Mouse (Mus musculus) thymus, adult 2 months (tissue): ENCODE measurements around the gene Olfr92. TPM values are rescaled to one million over a fixed set of nuclear protein-coding genes. Genes with fewer than 3 reads are reported as not detected.
"Not testable (repeated sequence)": the region's sequence is repeated elsewhere in the genome, so short reads cannot be mapped to it uniquely, and the experiment has no call there.

Experiments used
- DNase-seq: peaks from one replicate; pipeline ENCODE4 v3.0.0; 2021
- H3K27ac ChIP-seq: fragments of 200-500 bp; 2 replicates; pipeline ENCODE4 v1.5.1; 2012; ENCODE audit warnings: low read length, control low read depth; ENCODE audit not compliant: control insufficient read depth, insufficient read depth
- H3K27me3 ChIP-seq: fragments of 200-500 bp; 2 replicates; pipeline ENCODE4 v1.6.1; 2012; ENCODE audit warnings: mild to moderate bottlenecking, low read length, moderate library complexity, mixed read lengths; ENCODE audit not compliant: control insufficient read depth, insufficient read depth
- H3K36me3 ChIP-seq: fragments of 200-500 bp; 2 replicates; pipeline ENCODE4 v1.6.1; 2012; ENCODE audit warnings: mild to moderate bottlenecking, low read length, moderate library complexity; ENCODE audit not compliant: control insufficient read depth, insufficient read depth
- H3K4me1 ChIP-seq: fragments of 200-500 bp; replicated peaks from 2 replicates; pipeline ENCODE4 v1.6.1; 2012; ENCODE audit warnings: low read length; ENCODE audit not compliant: control insufficient read depth, insufficient read depth
- H3K4me3 ChIP-seq: fragments of 200-500 bp; 2 replicates; pipeline ENCODE4 v1.5.1; 2012; ENCODE audit warnings: mild to moderate bottlenecking, low read length, control low read depth, moderate library complexity; ENCODE audit not compliant: control insufficient read depth, insufficient read depth
- CTCF ChIP-seq: fragments of 200-500 bp; IDR thresholded peaks from 2 replicates; pipeline ENCODE4 v1.5.1; 2012; ENCODE audit warnings: mild to moderate bottlenecking, control low read depth, low read length, moderate library complexity, borderline replicate concordance; ENCODE audit not compliant: control insufficient read depth, poor library complexity, insufficient read depth; ENCODE audit errors: extremely low read depth
- POLR2A ChIP-seq: fragments of 200-500 bp; IDR thresholded peaks from 2 replicates; pipeline ENCODE4 v1.6.1; 2012; ENCODE audit warnings: mild to moderate bottlenecking, low read length, control low read depth, moderate library complexity; ENCODE audit not compliant: control insufficient read depth, poor library complexity, insufficient read depth; ENCODE audit errors: extremely low read depth
- WGBS: fragments of 180-500 bp; shearing (Covaris S2); methylation state at CpG from one replicate; pipeline ENCODE4 v1.1.7; 2018; 5-methylcytosine and 5-hydroxymethylcytosine counted together
- polyA plus RNA-seq: library from polyadenylated mRNA; depleted of rRNA; stranded (reverse); fragments of >200 nt; gene quantifications from 2 replicates; pipeline ENCODE4 v1.2.3, GENCODE M21; 2012; rRNA removed

Gene Olfr92
- not detected in 2 replicates for polyA plus RNA-seq

GRCm38 (mm10) chr17:37119988-37120387 lies at the start of gene Olfr92:
Olfr92 (minus strand) TSS chr17:37120088.
- H3K27me3 ChIP-seq = no peaks in the 10 kb centered on the region

GRCm38 (mm10) chr17:37161394-37161793 lies 41.5 kb upstream of the Olfr92 start, which contains the start of gene Olfr93:
Olfr93 (minus strand) TSS chr17:37161494.
- H3K4me1 ChIP-seq = no peaks in the 10 kb centered on the region
- DNase-seq = no peak
- no peaks in the 10 kb centered on the region for H3K36me3 ChIP-seq
- H3K27me3 ChIP-seq = no peaks in the 10 kb centered on the region
- no peak within 1 kb of the TSS for H3K4me3 ChIP-seq
- no peak for TF ChIP-seq CTCF
- TF ChIP-seq POLR2A = no peak
- H3K27ac ChIP-seq = no peak within 1 kb of the TSS

More at GRCm38 (mm10) chr17:37119988-37120387, at the start of gene Olfr92:
- no peak for DNase-seq
- 93% methylated on average over 2 of the region's 2 CpGs for WGBS
- no peak for TF ChIP-seq POLR2A
- no peak for TF ChIP-seq CTCF
- H3K27ac ChIP-seq = no peak within 1 kb of the TSS
- no peak within 1 kb of the TSS for H3K4me3 ChIP-seq
- no peaks in the 10 kb centered on the region for H3K4me1 ChIP-seq
- no peaks in the 10 kb centered on the region for H3K36me3 ChIP-seq

- WGBS = 34% methylated on average over 4 of the region's 4 CpGs
- not testable (repeated sequence) for H3K27ac ChIP-seq, H3K4me1 ChIP-seq, H3K4me3 ChIP-seq, H3K27me3 ChIP-seq, DNase-seq, H3K36me3 ChIP-seq
Measured at GRCm38 (mm10) chr17:37131366-37131765, 11.5 kb upstream of the Olfr92 start.

- Histone ChIP-seq H3K27me3 (no peaks in the 10 kb centered on the region), H3K4me1 (no peaks in the 10 kb centered on the region), H3K27ac (no peak within 1 kb of the TSS), H3K4me3 (no peak within 1 kb of the TSS), H3K36me3 (no peaks in the 10 kb centered on the region)
- TF ChIP-seq CTCF (no peak), POLR2A (no peak)
- 98% methylated on average over 1 of the region's 1 CpGs for WGBS
- no peak for DNase-seq
Measured at GRCm38 (mm10) chr17:37098178-37098577, 21.7 kb downstream of the Olfr92 start, which contains the start of gene Olfr91. Olfr91 (minus strand) TSS chr17:37098278.

- Histone ChIP-seq H3K4me3 (no peak overlapping the region), H3K27ac (no peak overlapping the region), H3K36me3 (no peaks in the 10 kb centered on the region), H3K4me1 (no peaks in the 10 kb centered on the region), H3K27me3 (no peaks in the 10 kb centered on the region)
- no peak for DNase-seq
- no peak for TF ChIP-seq CTCF
- TF ChIP-seq POLR2A = no peak
- 83% methylated on average over 5 of the region's 5 CpGs for WGBS
Measured at GRCm38 (mm10) chr17:37093289-37093688, 26.6 kb downstream of the Olfr92 start.

GRCm38 (mm10) chr17:37092198-37092597 lies 27.7 kb downstream of the Olfr92 start:
- no peak for DNase-seq
- Histone ChIP-seq H3K27me3 (no peaks in the 10 kb centered on the region), H3K27ac (no peak overlapping the region), H3K4me1 (no peaks in the 10 kb centered on the region), H3K36me3 (no peaks in the 10 kb centered on the region), H3K4me3 (no peak overlapping the region)
- no peak for TF ChIP-seq POLR2A
- TF ChIP-seq CTCF = no peak
- 10% methylated on average over 1 of the region's 1 CpGs for WGBS

GRCm38 (mm10) chr17:37088399-37088798 lies 31.5 kb downstream of the Olfr92 start, which contains the start of gene Olfr90:
Olfr90 (minus strand) TSS chr17:37088499.
- no peak for DNase-seq
- Histone ChIP-seq H3K27ac (no peak within 1 kb of the TSS), H3K36me3 (no peaks in the 10 kb centered on the region), H3K4me3 (no peak within 1 kb of the TSS), H3K4me1 (no peaks in the 10 kb centered on the region), H3K27me3 (no peaks in the 10 kb centered on the region)
- TF ChIP-seq POLR2A (no peak), CTCF (no peak)
